Mouse (Mus musculus) forelimb bud, embryonic 11.5 days (tissue): ENCODE results near the gene Gas2.
A peak's percentile ranks its signal among the peaks of the same experiment; 100 is the strongest.

Source experiments
- DNase-seq: peaks from one replicate; pipeline ENCODE4 v3.0.0-alpha.2; 2012; ENCODE audit warnings: low read depth, low spot score

Gas2 gene

GRCm38 (mm10) chr7:51964681-51965080, 102.9 kb downstream of the Gas2 start:
- no peak for DNase-seq

GRCm38 (mm10) chr7:51967581-51967980, 105.8 kb downstream of the Gas2 start:
- no peak for DNase-seq

GRCm38 (mm10) chr7:51969379-51969778, 107.6 kb downstream of the Gas2 start:
- DNase-seq, result peak; percentile 65

GRCm38 (mm10) chr7:51972252-51972855, 110.5 kb downstream of the Gas2 start:
- peak; percentile 75 for DNase-seq

GRCm38 (mm10) chr7:51973091-51973490, 111.3 kb downstream of the Gas2 start:
- DNase-seq, result no peak

- no peak for DNase-seq
These were observed 111.7 kb downstream of the Gas2 start for GRCm38 (mm10) chr7:51973526-51973925.

- DNase-seq, result no peak
These were observed 113.4 kb downstream of the Gas2 start for GRCm38 (mm10) chr7:51975181-51975580.

GRCm38 (mm10) chr7:51979271-51979670, 117.5 kb downstream of the Gas2 start:
- DNase-seq, result no peak

GRCm38 (mm10) chr7:51982303-51982702, 120.5 kb downstream of the Gas2 start:
- DNase-seq, result no peak

GRCm38 (mm10) chr7:51985763-51986162, 123.9 kb downstream of the Gas2 start:
- no peak for DNase-seq

- DNase-seq, result no peak
These were observed 125.1 kb downstream of the Gas2 start for GRCm38 (mm10) chr7:51986909-51987308.

- no peak for DNase-seq
These were observed 129.2 kb downstream of the Gas2 start for GRCm38 (mm10) chr7:51991020-51991419.

- peak; percentile 82 for DNase-seq
These were observed 143.9 kb downstream of the Gas2 start, which contains the start of gene Svip for GRCm38 (mm10) chr7:52005511-52006295. Gene Svip, minus strand, starts transcription at chr7:52006018.

- no peak for DNase-seq
These were observed 144.4 kb downstream of the Gas2 start for GRCm38 (mm10) chr7:52006296-52006630.

GRCm38 (mm10) chr7:52007138-52007537, 145.3 kb downstream of the Gas2 start:
- DNase-seq, result no peak

- DNase-seq, result no peak
These were observed 151.6 kb downstream of the Gas2 start for GRCm38 (mm10) chr7:52013457-52013856.

GRCm38 (mm10) chr7:52015180-52015579, 153.4 kb downstream of the Gas2 start:
- DNase-seq, result no peak

GRCm38 (mm10) chr7:52015628-52016027, 153.8 kb downstream of the Gas2 start, which contains the start of gene 1700015G11Rik:
Gene 1700015G11Rik, minus strand, starts transcription at chr7:52015728.
- no peak for DNase-seq

GRCm38 (mm10) chr7:52022039-52022438, 160.2 kb downstream of the Gas2 start:
- no peak for DNase-seq

GRCm38 (mm10) chr7:52024050-52024626, 162.3 kb downstream of the Gas2 start:
- DNase-seq, result no peak

- peak; percentile 63 for DNase-seq
These were observed 176.1 kb downstream of the Gas2 start for GRCm38 (mm10) chr7:52037600-52038582.
